Mouse (Mus musculus): ENCODE results near the gene Tnrc6b. TPM values are rescaled to one million over a fixed set of nuclear protein-coding genes. Genes with fewer than 3 reads are reported as not detected.
A peak's percentile ranks its signal among the peaks of the same experiment; 100 is the strongest.

Gene Tnrc6b
- polyA plus RNA-seq, 1 experiment: 13.3 TPM

- WGBS: 88% methylated on average over 3 of the region's 3 CpGs
- Histone ChIP-seq H3K4me3 (ENCODE audit: low read depth, low read length) (no peak overlapping the region), H3K27ac (ENCODE audit: insufficient read depth, low read depth, low read length) (no peak overlapping the region), H3K4me1 (ENCODE audit: control insufficient read depth, insufficient read depth, insufficient read length, low read length) (no peaks in the 10 kb centered on the region), H3K27me3 (ENCODE audit: control insufficient read depth, insufficient read depth, low read length) (no peaks in the 10 kb centered on the region), H3K36me3 (ENCODE audit: control insufficient read depth, insufficient read depth, low read length) (peaks cover 13% of the 10 kb centered on the region)
- TF ChIP-seq POLR2A (IDR thresholded peaks at IDR 0.05; ENCODE audit: low read depth, low read length) (no peak), CTCF (IDR thresholded peaks at IDR 0.05; ENCODE audit: extremely low read depth, insufficient read length, insufficient replicate concordance, low read depth, low read length) (no peak)
Observed at GRCm38 (mm10) chr15:80936686-80937085, 225.6 kb downstream of the Tnrc6b start.

- Histone ChIP-seq H3K4me3 (ENCODE audit: low read depth, low read length) (no peak overlapping the region), H3K27me3 (ENCODE audit: control insufficient read depth, insufficient read depth, low read length) (no peaks in the 10 kb centered on the region), H3K4me1 (ENCODE audit: control insufficient read depth, insufficient read depth, insufficient read length, low read length) (no peaks in the 10 kb centered on the region), H3K27ac (ENCODE audit: insufficient read depth, low read depth, low read length) (no peak overlapping the region), H3K36me3 (ENCODE audit: control insufficient read depth, insufficient read depth, low read length) (peaks cover 4% of the 10 kb centered on the region)
- TF ChIP-seq POLR2A (IDR thresholded peaks at IDR 0.05; ENCODE audit: low read depth, low read length): no peak
- TF ChIP-seq CTCF (IDR thresholded peaks at IDR 0.05; ENCODE audit: extremely low read depth, insufficient read length, insufficient replicate concordance, low read depth, low read length): no peak
- WGBS: 72% methylated on average over 4 of the region's 4 CpGs
Observed at GRCm38 (mm10) chr15:80938615-80939014, 227.5 kb downstream of the Tnrc6b start.

DNA sequence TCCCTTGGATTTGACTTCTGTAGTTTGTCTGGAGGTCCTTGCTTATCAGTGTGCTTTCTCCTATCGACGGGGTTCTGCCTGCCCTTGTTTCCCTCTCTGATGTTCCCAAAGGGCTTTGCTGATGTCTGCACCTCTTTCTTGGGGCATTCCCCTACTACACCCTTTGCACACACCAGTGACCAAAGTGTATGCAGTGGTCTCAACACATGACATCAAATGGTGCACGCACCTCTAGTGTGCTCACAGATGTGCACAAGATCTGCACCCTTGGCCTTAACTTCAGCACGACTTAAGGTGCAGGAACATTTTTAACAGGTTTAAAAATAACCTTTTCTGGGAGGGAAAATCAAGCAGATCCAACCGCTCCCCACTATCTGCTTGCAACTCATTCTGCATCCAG is 228.3 kb downstream of the Tnrc6b start:
- Histone ChIP-seq H3K4me3 (ENCODE audit: low read depth, low read length) (no peak overlapping the region), H3K36me3 (ENCODE audit: control insufficient read depth, insufficient read depth, low read length) (peaks cover 3% of the 10 kb centered on the region; the same call in 1 of the 2 replicates), H3K27me3 (ENCODE audit: control insufficient read depth, insufficient read depth, low read length) (no peaks in the 10 kb centered on the region), H3K4me1 (ENCODE audit: control insufficient read depth, insufficient read depth, insufficient read length, low read length) (peaks cover 3% of the 10 kb centered on the region; the same call in 1 of the 2 replicates), H3K27ac (ENCODE audit: insufficient read depth, low read depth, low read length) (no peak overlapping the region)
- WGBS: 84% methylated on average over 5 of the region's 5 CpGs
- TF ChIP-seq POLR2A (IDR thresholded peaks at IDR 0.05; ENCODE audit: low read depth, low read length) (no peak), CTCF (IDR thresholded peaks at IDR 0.05; ENCODE audit: extremely low read depth, insufficient read length, insufficient replicate concordance, low read depth, low read length) (no peak)

- no peaks in the 10 kb centered on the region for H3K27me3 ChIP-seq (ENCODE audit: control insufficient read depth, insufficient read depth, low read length)
- H3K36me3 ChIP-seq (ENCODE audit: control insufficient read depth, insufficient read depth, low read length): peaks cover 1% of the 10 kb centered on the region; the same call in 1 of the 2 replicates
- 84% methylated on average over 6 of the region's 6 CpGs for WGBS
- H3K4me1 ChIP-seq (ENCODE audit: control insufficient read depth, insufficient read depth, insufficient read length, low read length): peaks cover 8% of the 10 kb centered on the region; the same call in 1 of the 2 replicates
- TF ChIP-seq CTCF (IDR thresholded peaks at IDR 0.05; ENCODE audit: extremely low read depth, insufficient read length, insufficient replicate concordance, low read depth, low read length): no peak
- no peak for TF ChIP-seq POLR2A (IDR thresholded peaks at IDR 0.05; ENCODE audit: low read depth, low read length)
- no peak overlapping the region for H3K27ac ChIP-seq (ENCODE audit: insufficient read depth, low read depth, low read length)
- H3K4me3 ChIP-seq (ENCODE audit: low read depth, low read length): no peak overlapping the region
Observed at GRCm38 (mm10) chr15:80941468-80942040, 230.4 kb downstream of the Tnrc6b start.

- Histone ChIP-seq H3K27ac (ENCODE audit: insufficient read depth, low read depth, low read length) (no peak overlapping the region), H3K4me3 (ENCODE audit: low read depth, low read length) (no peak overlapping the region), H3K27me3 (ENCODE audit: control insufficient read depth, insufficient read depth, low read length) (no peaks in the 10 kb centered on the region), H3K36me3 (ENCODE audit: control insufficient read depth, insufficient read depth, low read length) (no peaks in the 10 kb centered on the region), H3K4me1 (ENCODE audit: control insufficient read depth, insufficient read depth, insufficient read length, low read length) (peaks cover 17% of the 10 kb centered on the region; the same call in 1 of the 2 replicates)
- TF ChIP-seq POLR2A (IDR thresholded peaks at IDR 0.05; ENCODE audit: low read depth, low read length): no peak
- peak; percentile 53; the same call in 1 of the 2 replicates for TF ChIP-seq CTCF (IDR thresholded peaks at IDR 0.05; ENCODE audit: extremely low read depth, insufficient read length, insufficient replicate concordance, low read depth, low read length)
- whole genome bisulfite sequencing: 46% methylated on average over 3 of the region's 3 CpGs
Observed at GRCm38 (mm10) chr15:80945851-80946250, 234.7 kb downstream of the Tnrc6b start.

- Histone ChIP-seq H3K4me3 (ENCODE audit: low read depth, low read length) (peak within 1 kb of the TSS; percentile 84), H3K27ac (ENCODE audit: insufficient read depth, low read depth, low read length) (peak within 1 kb of the TSS; percentile 82), H3K4me1 (ENCODE audit: control insufficient read depth, insufficient read depth, insufficient read length, low read length) (peaks cover 17% of the 10 kb centered on the region; the same call in 1 of the 2 replicates), H3K36me3 (ENCODE audit: control insufficient read depth, insufficient read depth, low read length) (peaks cover 10% of the 10 kb centered on the region), H3K27me3 (ENCODE audit: control insufficient read depth, insufficient read depth, low read length) (no peaks in the 10 kb centered on the region)
- peak; percentile 100 for TF ChIP-seq CTCF (IDR thresholded peaks at IDR 0.05; ENCODE audit: extremely low read depth, insufficient read length, insufficient replicate concordance, low read depth, low read length)
- TF ChIP-seq POLR2A (IDR thresholded peaks at IDR 0.05; ENCODE audit: low read depth, low read length): no peak; the same call in 1 of the 2 replicates
- WGBS: under 1% methylated on average over 63 of the region's 63 CpGs
Observed at GRCm38 (mm10) chr15:80948145-80949135, 237.3 kb downstream of the Tnrc6b start, which contains the start of gene Adsl. Gene Adsl (plus strand): TSS chr15:80948490.
